ENCODE assay signal across 16 mouse cellular contexts in the genomic region with DNA sequence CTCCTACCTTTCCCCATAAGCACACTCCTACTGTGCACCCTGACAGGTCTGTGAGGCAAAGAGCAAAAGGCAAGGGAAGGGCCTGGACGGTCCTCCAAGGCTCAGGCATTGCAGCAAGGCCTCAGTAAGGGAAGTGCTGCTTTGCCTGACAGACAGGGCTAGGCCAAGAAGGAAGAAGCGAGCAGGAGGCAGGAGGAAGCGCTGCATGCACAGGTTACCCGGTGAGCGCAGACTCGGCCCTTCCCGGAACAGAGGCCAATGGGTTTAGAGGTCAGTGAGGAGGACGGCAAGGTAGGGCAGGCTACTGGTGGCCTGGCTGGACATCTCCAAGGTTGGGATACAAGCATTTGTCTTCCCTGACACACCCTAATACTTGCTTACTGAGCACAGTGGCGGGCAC. TPM values are rescaled to one million over a fixed set of nuclear protein-coding genes. Genes with fewer than 3 reads are reported as not detected.
A peak's percentile ranks its signal among the peaks of the same experiment; 100 is the strongest.
DNase-seq lines count a peak whose midpoint lies in the region; ATAC-seq lines count a peak whose summit lies in the region.
"Had no signal": no experiment of that assay in that cellular context is flagged by ENCODE, and none has a peak within 500 bp of the region (broad histone marks: within the 10 kb centered on the region; RNA-seq: fewer than 3 reads in every experiment).

No protein-coding gene starts in this region.

- no peak overlapping the region for H3K4me2 ChIP-seq in lung, embryonic 16.5 days (ENCODE audit: low read depth, low read length)
- H3K4me2 ChIP-seq: hindbrain, embryonic 12.5 days; intestine, embryonic 15.5 days; midbrain, embryonic 12.5 days had no signal

- H3K9ac ChIP-seq in lung, embryonic 16.5 days (ENCODE audit: low read length), result no peak overlapping the region
- H3K9ac ChIP-seq: embryonic facial prominence, embryonic 13.5 days; hindbrain, embryonic 12.5 days; intestine, embryonic 15.5 days; midbrain, embryonic 12.5 days had no signal

- H3K27ac ChIP-seq in lung, embryonic 16.5 days (ENCODE audit: low read length), result 0 out of 2 replicates have a peak overlapping the region, but pooled peaks have one; percentile 9
- H3K27ac ChIP-seq: hindbrain, embryonic 12.5 days; intestine, embryonic 15.5 days; midbrain, embryonic 12.5 days had no signal

- WGBS in lung, embryonic 16.5 days, result 87% methylated on average over 9 of the region's 9 CpGs

- no peaks in the 10 kb centered on the region for H3K36me3 ChIP-seq in lung, embryonic 16.5 days (ENCODE audit: control insufficient read depth, insufficient read depth, low read length)
- H3K36me3 ChIP-seq: hindbrain, embryonic 12.5 days; intestine, embryonic 15.5 days; midbrain, embryonic 12.5 days had no signal

- no peak overlapping the region for H3K4me3 ChIP-seq in lung, embryonic 16.5 days (ENCODE audit: low read length)
- H3K4me3 ChIP-seq: embryonic facial prominence, embryonic 13.5 days; hindbrain, embryonic 12.5 days; intestine, embryonic 15.5 days; midbrain, embryonic 12.5 days had no signal

- no peaks in the 10 kb centered on the region for H3K27me3 ChIP-seq in lung, embryonic 16.5 days (ENCODE audit: control insufficient read depth, insufficient read depth, low read depth, low read length)
- H3K27me3 ChIP-seq: embryonic facial prominence, embryonic 13.5 days; hindbrain, embryonic 12.5 days; intestine, embryonic 15.5 days; midbrain, embryonic 12.5 days had no signal

- H3K9me3 ChIP-seq in lung, embryonic 16.5 days (ENCODE audit: control insufficient read depth, low read length), result no peaks in the 10 kb centered on the region
- H3K9me3 ChIP-seq: hindbrain, embryonic 12.5 days; intestine, embryonic 15.5 days had no signal

- DNase-seq in heart, postnatal 4 days, result peak; percentile 9
- DNase-seq in heart, adult 18-20 months, result no peak
- DNase-seq in lung, postnatal 4 days, result no peak
- DNase-seq in urinary bladder, postnatal 14 days (ENCODE audit: low spot score), result no peak
- DNase-seq: adrenal gland, postnatal 36 days; cerebellum, postnatal 25 days; right cerebral cortex, adult 18-20 months had no signal

- peaks cover 67% of the 10 kb centered on the region for H3K4me1 ChIP-seq in lung, embryonic 16.5 days (replicated peaks; ENCODE audit: control insufficient read depth, insufficient read depth, low read length)

- ATAC-seq in lung, embryonic 16.5 days (ENCODE audit: low read depth), result no peak
- ATAC-seq in granulocyte monocyte progenitor cell, adult 5-6 weeks (replicated peaks; ENCODE audit: poor library complexity, severe bottlenecking), result peak; percentile 46
- ATAC-seq in megakaryocyte progenitor cell, adult 5-6 weeks (replicated peaks; ENCODE audit: poor library complexity), result peak; percentile 27; the same call in 1 of the 2 replicates
- ATAC-seq: activated CD4-positive, CD25-positive, alpha-beta regulatory T cell, adult 4 months; CD4-positive, CD25-positive, alpha-beta regulatory T cell, adult 4 months; intestine, embryonic 15.5 days had no signal

RNA-seq across cellular contexts. Expression of a gene that starts 44.6 kb away (rescaled TPM):
- 100 to 1,000 TPM; 201 to 216 TPM for total RNA-seq in heart, postnatal 4 days (2021)
- total RNA-seq in heart, adult 18-20 months (2021), result 100 to 1,000 TPM; 109 to 123 TPM
- 15.9 and 18.0 TPM in 2 replicates for polyA plus RNA-seq in lung, embryonic 16.5 days (2015; fragmentation: Nextera tagmentation; extraction: Ambion mirVana)
- 10.7 and 11.2 TPM in 2 replicates for total RNA-seq in granulocyte monocyte progenitor cell, adult 5-6 weeks (2014; fragmentation: Nextera tagmentation)
- total RNA-seq in granulocyte monocyte progenitor cell, adult 5-6 weeks (2017), result 5.6 and 6.4 TPM in 2 replicates
- 11.3 and 16.1 TPM in 2 replicates for total RNA-seq in megakaryocyte progenitor cell, adult 5-6 weeks (2015)
- total RNA-seq in megakaryocyte progenitor cell, adult 5-6 weeks (2017), result 7.4 and 8.3 TPM in 2 replicates

Comparison
In these comparisons a context has a peak if more than half of its experiments do, and no peak if none do; other contexts are left out.
1. RNA of a gene that starts 44.6 kb away (total RNA-seq): 201 to 216 TPM in heart, postnatal 4 days and 109 to 123 TPM in heart, adult 18-20 months; 7.4 to 16.1 TPM in megakaryocyte progenitor cell, adult 5-6 weeks and 5.6 to 11.2 TPM in granulocyte monocyte progenitor cell, adult 5-6 weeks; every median in the first group is over 4 times any median in the second.